Mouse (Mus musculus) megakaryocyte progenitor cell, adult 5-6 weeks (primary cell): ENCODE measurements at regions not wholly inside any gene's neighbourhood (a gene's known extent, or its start where the extent isn't known, plus 50 kb on each side); places are given as distances from the start of the nearest gene placed in this dataset.

Experiments
- ATAC-seq: replicated peaks from 2 replicates; pipeline ENCODE4 v1.8.0; 2016; ENCODE audit warnings: mild to moderate bottlenecking, moderate TSS enrichment, inconsistent platforms; ENCODE audit not compliant: poor library complexity

GRCm38 (mm10) chr13:42498351-42498750 lies 182.1 kb upstream of the Phactr1 start:
- ATAC-seq: no peak

- no peak for ATAC-seq
These were observed 172.9 kb upstream of the Phactr1 start for GRCm38 (mm10) chr13:42507535-42507934.

- no peak for ATAC-seq
These were observed 161.7 kb upstream of the Phactr1 start for GRCm38 (mm10) chr13:42518686-42519085.

GRCm38 (mm10) chr13:42522553-42522952 lies 157.9 kb upstream of the Phactr1 start:
- no peak for ATAC-seq

- ATAC-seq: no peak
These were observed 154.3 kb upstream of the Phactr1 start for GRCm38 (mm10) chr13:42526163-42526562.

GRCm38 (mm10) chr13:42526966-42527365 lies 153.5 kb upstream of the Phactr1 start:
- no peak for ATAC-seq

GRCm38 (mm10) chr13:42528169-42528568 lies 152.3 kb upstream of the Phactr1 start:
- no peak for ATAC-seq

GRCm38 (mm10) chr13:42536501-42537210 lies 143.8 kb upstream of the Phactr1 start:
- no peak for ATAC-seq

GRCm38 (mm10) chr13:42538046-42538445 lies 142.4 kb upstream of the Phactr1 start:
- no peak for ATAC-seq

GRCm38 (mm10) chr13:42544536-42545094 lies 135.8 kb upstream of the Phactr1 start:
- no peak for ATAC-seq

GRCm38 (mm10) chr13:42546389-42546788 lies 134.0 kb upstream of the Phactr1 start:
- no peak for ATAC-seq

- no peak for ATAC-seq
These were observed 133.6 kb upstream of the Phactr1 start for GRCm38 (mm10) chr13:42546851-42547250.

- no peak for ATAC-seq
These were observed 131.3 kb upstream of the Phactr1 start for GRCm38 (mm10) chr13:42549021-42549559.

- ATAC-seq: no peak
These were observed 125.5 kb upstream of the Phactr1 start for GRCm38 (mm10) chr13:42554961-42555360.

- ATAC-seq: no peak
These were observed 121.9 kb upstream of the Phactr1 start for GRCm38 (mm10) chr13:42558526-42558925.

GRCm38 (mm10) chr13:42561446-42561845 lies 119.0 kb upstream of the Phactr1 start:
- no peak for ATAC-seq

GRCm38 (mm10) chr13:42565291-42566058 lies 114.9 kb upstream of the Phactr1 start:
- no peak for ATAC-seq

- ATAC-seq: no peak
These were observed 109.6 kb upstream of the Phactr1 start for GRCm38 (mm10) chr13:42570600-42571348.

- peak; percentile 58 for ATAC-seq
These were observed 106.2 kb upstream of the Phactr1 start for GRCm38 (mm10) chr13:42574189-42574588.

- peak; percentile 39; the same call in 1 of the 2 replicates for ATAC-seq
These were observed 104.5 kb upstream of the Phactr1 start for GRCm38 (mm10) chr13:42575725-42576426.
